Comparison of ENCODE assay signal across 17 mouse cellular contexts in the genomic region with DNA sequence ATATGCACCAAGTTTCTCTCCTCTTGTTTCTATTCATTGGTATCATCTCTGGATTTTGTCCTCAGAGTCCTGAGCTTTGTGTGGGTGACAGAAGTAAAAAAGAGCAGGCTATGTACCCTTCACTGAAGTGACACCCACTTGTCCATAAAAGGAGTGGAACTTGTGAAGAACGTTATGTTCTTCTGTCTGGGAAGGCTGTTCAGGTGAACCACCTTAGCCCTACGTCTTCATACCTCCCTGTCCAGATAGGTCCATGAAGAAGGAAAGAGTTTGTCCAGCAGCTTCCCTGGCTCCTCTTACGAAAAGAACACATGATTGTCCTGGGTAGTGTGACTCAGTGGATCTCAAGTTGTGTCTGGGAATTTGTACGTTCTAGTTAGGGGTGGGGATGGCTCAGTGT.
"Had no signal": no experiment of that assay in that cellular context is flagged by ENCODE, and none has a peak within 500 bp of the region (broad histone marks: within the 10 kb centered on the region; RNA-seq: fewer than 3 reads in every experiment).

No protein-coding gene starts in this region.

- H3K27ac ChIP-seq: limb, embryonic 12.5 days; limb, embryonic 15.5 days; lung, embryonic 15.5 days; midbrain, embryonic 10.5 days; midbrain, embryonic 13.5 days; neural tube, embryonic 13.5 days; stomach, embryonic 15.5 days had no signal

- H3K4me3 ChIP-seq: limb, embryonic 12.5 days; limb, embryonic 15.5 days; lung, embryonic 15.5 days; megakaryocyte, embryonic 14.5 days; midbrain, embryonic 10.5 days; midbrain, embryonic 13.5 days; myocyte; neural tube, embryonic 13.5 days; stomach, embryonic 15.5 days had no signal

- H3K9ac ChIP-seq: limb, embryonic 12.5 days; limb, embryonic 15.5 days; lung, embryonic 15.5 days; midbrain, embryonic 13.5 days; neural tube, embryonic 13.5 days; stomach, embryonic 15.5 days had no signal

- H3K9me3 ChIP-seq: limb, embryonic 12.5 days; limb, embryonic 15.5 days; lung, embryonic 15.5 days; megakaryocyte, embryonic 14.5 days; midbrain, embryonic 10.5 days; midbrain, embryonic 13.5 days; neural tube, embryonic 13.5 days; stomach, embryonic 15.5 days had no signal

- H3K4me2 ChIP-seq: limb, embryonic 12.5 days; limb, embryonic 15.5 days; lung, embryonic 15.5 days; midbrain, embryonic 13.5 days; stomach, embryonic 15.5 days had no signal

- ATAC-seq: intestine, postnatal 0 days; midbrain, embryonic 13.5 days; midbrain, embryonic 16.5 days had no signal

- DNase-seq: left cerebral cortex, postnatal 4 days; lung, postnatal 14 days; retina, postnatal 1 day; right cerebral cortex, postnatal 25 days; spleen, adult 18-20 months; thymus, postnatal 25 days had no signal

- H3K27me3 ChIP-seq: limb, embryonic 12.5 days; limb, embryonic 15.5 days; lung, embryonic 15.5 days; megakaryocyte, embryonic 14.5 days; neural tube, embryonic 13.5 days; stomach, embryonic 15.5 days had no signal

- H3K36me3 ChIP-seq: limb, embryonic 15.5 days; lung, embryonic 15.5 days; midbrain, embryonic 10.5 days; midbrain, embryonic 13.5 days; neural tube, embryonic 13.5 days; stomach, embryonic 15.5 days had no signal
